Mouse (Mus musculus): ENCODE data around the gene Hoxb7.

GRCm38 (mm10) chr11:96288455-96289221 lies 2.2 kb downstream of the Hoxb7 start:
- TF ChIP-seq CTCF (IDR thresholded peaks at IDR 0.05; ENCODE audit: low read depth, low read length) (no peak), POLR2A (IDR thresholded peaks at IDR 0.05; ENCODE audit: borderline replicate concordance, low read depth, low read length) (no peak)

All from bone marrow macrophage, adult 2 months (primary cell).